Mouse (Mus musculus): ENCODE data around the gene Ajm1. TPM values are rescaled to one million over a fixed set of nuclear protein-coding genes. Genes with fewer than 3 reads are reported as not detected.
A peak's percentile ranks its signal among the peaks of the same experiment; 100 is the strongest.

The Ajm1 gene
- polyA plus RNA-seq, 1 experiment: 2.2 TPM

GRCm38 (mm10) chr2:25583571-25583970, 2.0 kb upstream of the Ajm1 start:
- Histone ChIP-seq H3K27me3 (ENCODE audit: control insufficient read depth, insufficient read depth, low read length) (peaks cover 17% of the 10 kb centered on the region), H3K36me3 (ENCODE audit: control insufficient read depth, insufficient read depth, low read length) (peaks cover 25% of the 10 kb centered on the region), H3K4me3 (ENCODE audit: low read depth, low read length) (no peak overlapping the region), H3K27ac (ENCODE audit: insufficient read depth, low read depth, low read length) (no peak overlapping the region), H3K4me1 (ENCODE audit: control insufficient read depth, insufficient read depth, insufficient read length, low read length) (peaks cover 21% of the 10 kb centered on the region)
- TF ChIP-seq POLR2A (IDR thresholded peaks at IDR 0.05; ENCODE audit: low read depth, low read length) (no peak), CTCF (IDR thresholded peaks at IDR 0.05; ENCODE audit: extremely low read depth, insufficient read length, insufficient replicate concordance, low read depth, low read length) (no peak)
- WGBS: 68% methylated on average over 4 of the region's 4 CpGs

- WGBS: 63% methylated on average over 6 of the region's 6 CpGs
- Histone ChIP-seq H3K4me3 (ENCODE audit: low read depth, low read length) (no peak overlapping the region), H3K4me1 (ENCODE audit: control insufficient read depth, insufficient read depth, insufficient read length, low read length) (peaks cover 21% of the 10 kb centered on the region), H3K36me3 (ENCODE audit: control insufficient read depth, insufficient read depth, low read length) (peaks cover 25% of the 10 kb centered on the region), H3K27ac (ENCODE audit: insufficient read depth, low read depth, low read length) (no peak overlapping the region), H3K27me3 (ENCODE audit: control insufficient read depth, insufficient read depth, low read length) (peaks cover 22% of the 10 kb centered on the region)
- TF ChIP-seq POLR2A (IDR thresholded peaks at IDR 0.05; ENCODE audit: low read depth, low read length) (no peak), CTCF (IDR thresholded peaks at IDR 0.05; ENCODE audit: extremely low read depth, insufficient read length, insufficient replicate concordance, low read depth, low read length) (no peak)
These were observed 1.5 kb upstream of the Ajm1 start for GRCm38 (mm10) chr2:25583120-25583481.

GRCm38 (mm10) chr2:25582466-25583119, 1.0 kb upstream of the Ajm1 start:
- WGBS: 55% methylated on average over 12 of the region's 12 CpGs
- H3K27me3 ChIP-seq (ENCODE audit: control insufficient read depth, insufficient read depth, low read length): peaks cover 27% of the 10 kb centered on the region
- peaks cover 23% of the 10 kb centered on the region for H3K36me3 ChIP-seq (ENCODE audit: control insufficient read depth, insufficient read depth, low read length)
- no peak overlapping the region for H3K4me3 ChIP-seq (ENCODE audit: low read depth, low read length)
- TF ChIP-seq POLR2A (IDR thresholded peaks at IDR 0.05; ENCODE audit: low read depth, low read length) (no peak), CTCF (IDR thresholded peaks at IDR 0.05; ENCODE audit: extremely low read depth, insufficient read length, insufficient replicate concordance, low read depth, low read length) (no peak)
- no peak overlapping the region for H3K27ac ChIP-seq (ENCODE audit: insufficient read depth, low read depth, low read length)
- H3K4me1 ChIP-seq (ENCODE audit: control insufficient read depth, insufficient read depth, insufficient read length, low read length): peaks cover 22% of the 10 kb centered on the region

GRCm38 (mm10) chr2:25581901-25582301, 344 bp upstream of the Ajm1 start:
- Histone ChIP-seq H3K27ac (ENCODE audit: insufficient read depth, low read depth, low read length) (no peak overlapping the region), H3K4me3 (ENCODE audit: low read depth, low read length) (no peak overlapping the region), H3K27me3 (ENCODE audit: control insufficient read depth, insufficient read depth, low read length) (peaks cover 34% of the 10 kb centered on the region), H3K4me1 (ENCODE audit: control insufficient read depth, insufficient read depth, insufficient read length, low read length) (peaks cover 26% of the 10 kb centered on the region), H3K36me3 (ENCODE audit: control insufficient read depth, insufficient read depth, low read length) (peaks cover 17% of the 10 kb centered on the region)
- no peak for TF ChIP-seq CTCF (IDR thresholded peaks at IDR 0.05; ENCODE audit: extremely low read depth, insufficient read length, insufficient replicate concordance, low read depth, low read length)
- no peak for TF ChIP-seq POLR2A (IDR thresholded peaks at IDR 0.05; ENCODE audit: low read depth, low read length)
- 20% methylated on average over 6 of the region's 6 CpGs for WGBS

GRCm38 (mm10) chr2:25580621-25581101, 896 bp downstream of the Ajm1 start:
- Histone ChIP-seq H3K4me3 (ENCODE audit: low read depth, low read length) (no peak overlapping the region), H3K36me3 (ENCODE audit: control insufficient read depth, insufficient read depth, low read length) (peaks cover 13% of the 10 kb centered on the region), H3K27ac (ENCODE audit: insufficient read depth, low read depth, low read length) (no peak overlapping the region), H3K27me3 (ENCODE audit: control insufficient read depth, insufficient read depth, low read length) (peaks cover 36% of the 10 kb centered on the region), H3K4me1 (ENCODE audit: control insufficient read depth, insufficient read depth, insufficient read length, low read length) (peaks cover 27% of the 10 kb centered on the region)
- WGBS: 19% methylated on average over 6 of the region's 6 CpGs
- TF ChIP-seq POLR2A (IDR thresholded peaks at IDR 0.05; ENCODE audit: low read depth, low read length) (no peak), CTCF (IDR thresholded peaks at IDR 0.05; ENCODE audit: extremely low read depth, insufficient read length, insufficient replicate concordance, low read depth, low read length) (no peak)

- H3K27ac ChIP-seq (ENCODE audit: insufficient read depth, low read depth, low read length): no peak overlapping the region
- 2% methylated on average over 27 of the region's 27 CpGs for WGBS
- TF ChIP-seq POLR2A (IDR thresholded peaks at IDR 0.05; ENCODE audit: low read depth, low read length) (no peak), CTCF (IDR thresholded peaks at IDR 0.05; ENCODE audit: extremely low read depth, insufficient read length, insufficient replicate concordance, low read depth, low read length) (peak; percentile 75; the same call in 1 of the 2 replicates)
- H3K4me3 ChIP-seq (ENCODE audit: low read depth, low read length): peak overlapping the region; percentile 25
- peaks cover 7% of the 10 kb centered on the region for H3K36me3 ChIP-seq (ENCODE audit: control insufficient read depth, insufficient read depth, low read length)
- peaks cover 36% of the 10 kb centered on the region for H3K27me3 ChIP-seq (ENCODE audit: control insufficient read depth, insufficient read depth, low read length)
- H3K4me1 ChIP-seq (ENCODE audit: control insufficient read depth, insufficient read depth, insufficient read length, low read length): peaks cover 30% of the 10 kb centered on the region
These were observed 1.7 kb downstream of the Ajm1 start for GRCm38 (mm10) chr2:25579737-25580460.

Measured in small intestine, adult 2 months (tissue).